Mouse (Mus musculus): ENCODE results near the gene Ost4. TPM values are rescaled to one million over a fixed set of nuclear protein-coding genes. Genes with fewer than 3 reads are reported as not detected.
A peak's percentile ranks its signal among the peaks of the same experiment; 100 is the strongest.

Gene Ost4
- polyA plus RNA-seq, 1 experiment: not detected

- Histone ChIP-seq H3K4me1 (ENCODE audit: control insufficient read depth, insufficient read depth, low read length) (peaks cover 18% of the 10 kb centered on the region), H3K27ac (ENCODE audit: insufficient read depth, low read depth, low read length) (no peak within 1 kb of the TSS), H3K4me3 (ENCODE audit: insufficient read depth, low read depth, low read length) (0 out of 2 replicates have a peak within 1 kb of the TSS, but pooled peaks have one; percentile 3)
- 38% methylated on average over 13 of the region's 13 CpGs for WGBS
- no peak for TF ChIP-seq CTCF (IDR thresholded peaks at IDR 0.05; ENCODE audit: insufficient read depth, low read depth, low read length)
- TF ChIP-seq POLR2A (IDR thresholded peaks at IDR 0.05; ENCODE audit: insufficient read depth, low read depth, low read length): no peak
Observed at GRCm38 (mm10) chr5:30913060-30913841, 5.7 kb upstream of the Ost4 start, which contains the start of gene Emilin1. Gene Emilin1 (plus strand): TSS chr5:30913402.

GRCm38 (mm10) chr5:30912156-30912555, 4.6 kb upstream of the Ost4 start:
- TF ChIP-seq CTCF (IDR thresholded peaks at IDR 0.05; ENCODE audit: insufficient read depth, low read depth, low read length) (no peak), POLR2A (IDR thresholded peaks at IDR 0.05; ENCODE audit: insufficient read depth, low read depth, low read length) (no peak)
- peaks cover 22% of the 10 kb centered on the region for H3K4me1 ChIP-seq (ENCODE audit: control insufficient read depth, insufficient read depth, low read length)
- WGBS: 46% methylated on average over 5 of the region's 5 CpGs
- H3K27ac ChIP-seq (ENCODE audit: insufficient read depth, low read depth, low read length): no peak overlapping the region
- H3K4me3 ChIP-seq (ENCODE audit: insufficient read depth, low read depth, low read length): no peak overlapping the region

GRCm38 (mm10) chr5:30910481-30910880, 2.9 kb upstream of the Ost4 start:
- no peak for TF ChIP-seq CTCF (IDR thresholded peaks at IDR 0.05; ENCODE audit: insufficient read depth, low read depth, low read length)
- TF ChIP-seq POLR2A (IDR thresholded peaks at IDR 0.05; ENCODE audit: insufficient read depth, low read depth, low read length): no peak
- Histone ChIP-seq H3K27ac (ENCODE audit: insufficient read depth, low read depth, low read length) (no peak overlapping the region), H3K4me3 (ENCODE audit: insufficient read depth, low read depth, low read length) (no peak overlapping the region), H3K4me1 (ENCODE audit: control insufficient read depth, insufficient read depth, low read length) (peaks cover 18% of the 10 kb centered on the region)

- 92% methylated on average over 7 of the region's 7 CpGs for WGBS
- H3K4me1 ChIP-seq (ENCODE audit: control insufficient read depth, insufficient read depth, low read length): peaks cover 17% of the 10 kb centered on the region
- no peak for TF ChIP-seq POLR2A (IDR thresholded peaks at IDR 0.05; ENCODE audit: insufficient read depth, low read depth, low read length)
- TF ChIP-seq CTCF (IDR thresholded peaks at IDR 0.05; ENCODE audit: insufficient read depth, low read depth, low read length): no peak
- H3K4me3 ChIP-seq (ENCODE audit: insufficient read depth, low read depth, low read length): no peak overlapping the region
- no peak overlapping the region for H3K27ac ChIP-seq (ENCODE audit: insufficient read depth, low read depth, low read length)
Observed at GRCm38 (mm10) chr5:30909863-30910262, 2.3 kb upstream of the Ost4 start.

- H3K4me3 ChIP-seq (ENCODE audit: insufficient read depth, low read depth, low read length): no peak overlapping the region
- 76% methylated on average over 7 of the region's 7 CpGs for WGBS
- TF ChIP-seq CTCF (IDR thresholded peaks at IDR 0.05; ENCODE audit: insufficient read depth, low read depth, low read length) (no peak), POLR2A (IDR thresholded peaks at IDR 0.05; ENCODE audit: insufficient read depth, low read depth, low read length) (no peak)
- H3K4me1 ChIP-seq (ENCODE audit: control insufficient read depth, insufficient read depth, low read length): peaks cover 17% of the 10 kb centered on the region
- H3K27ac ChIP-seq (ENCODE audit: insufficient read depth, low read depth, low read length): no peak overlapping the region
Observed at GRCm38 (mm10) chr5:30909300-30909659, 1.7 kb upstream of the Ost4 start.

GRCm38 (mm10) chr5:30908426-30909299, 1.1 kb upstream of the Ost4 start:
- Histone ChIP-seq H3K4me1 (ENCODE audit: control insufficient read depth, insufficient read depth, low read length) (peaks cover 17% of the 10 kb centered on the region), H3K4me3 (ENCODE audit: insufficient read depth, low read depth, low read length) (no peak overlapping the region; the same call in 1 of the 2 replicates), H3K27ac (ENCODE audit: insufficient read depth, low read depth, low read length) (no peak overlapping the region)
- WGBS: 54% methylated on average over 13 of the region's 13 CpGs
- no peak for TF ChIP-seq CTCF (IDR thresholded peaks at IDR 0.05; ENCODE audit: insufficient read depth, low read depth, low read length)
- no peak for TF ChIP-seq POLR2A (IDR thresholded peaks at IDR 0.05; ENCODE audit: insufficient read depth, low read depth, low read length)

GRCm38 (mm10) chr5:30901860-30902259, 5.7 kb downstream of the Ost4 start:
- no peak overlapping the region for H3K4me3 ChIP-seq (ENCODE audit: insufficient read depth, low read depth, low read length)
- WGBS: 92% methylated on average over 5 of the region's 5 CpGs
- TF ChIP-seq CTCF (IDR thresholded peaks at IDR 0.05; ENCODE audit: insufficient read depth, low read depth, low read length) (no peak), POLR2A (IDR thresholded peaks at IDR 0.05; ENCODE audit: insufficient read depth, low read depth, low read length) (no peak)

GRCm38 (mm10) chr5:30890375-30890774, 17.2 kb downstream of the Ost4 start:
- Histone ChIP-seq H3K4me3 (ENCODE audit: insufficient read depth, low read depth, low read length) (no peak overlapping the region), H3K4me1 (ENCODE audit: control insufficient read depth, insufficient read depth, low read length) (peaks cover 11% of the 10 kb centered on the region), H3K27ac (ENCODE audit: insufficient read depth, low read depth, low read length) (no peak overlapping the region)
- 83% methylated on average over 7 of the region's 7 CpGs for WGBS
- TF ChIP-seq CTCF (IDR thresholded peaks at IDR 0.05; ENCODE audit: insufficient read depth, low read depth, low read length) (no peak), POLR2A (IDR thresholded peaks at IDR 0.05; ENCODE audit: insufficient read depth, low read depth, low read length) (no peak)

More at GRCm38 (mm10) chr5:30901860-30902259, 5.7 kb downstream of the Ost4 start:
- Histone ChIP-seq H3K4me1 (ENCODE audit: control insufficient read depth, insufficient read depth, low read length) (peaks cover 2% of the 10 kb centered on the region; the same call in 1 of the 2 replicates), H3K27ac (ENCODE audit: insufficient read depth, low read depth, low read length) (no peak overlapping the region)
